In the genomic region with DNA sequence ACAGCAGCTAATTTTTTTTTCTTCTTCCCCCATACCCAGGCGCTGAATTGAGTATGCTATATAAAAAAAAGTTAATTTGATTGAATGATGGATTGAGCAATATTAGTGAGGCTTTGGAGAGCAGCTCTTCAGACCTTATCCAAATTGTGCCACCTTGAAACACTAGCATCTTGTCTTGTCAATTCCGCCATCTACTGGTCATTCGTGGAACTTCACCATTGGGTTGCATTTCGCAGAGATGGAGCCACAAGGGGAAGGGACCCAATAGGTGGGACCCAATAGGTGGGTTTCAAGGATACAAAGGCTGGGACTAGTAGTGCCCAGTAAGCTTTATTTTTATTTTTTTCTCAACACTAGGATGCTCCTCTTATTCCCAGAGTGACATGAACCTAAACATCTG, we compare ENCODE assay signal across 9 mouse cellular contexts. TPM values are rescaled to one million over a fixed set of nuclear protein-coding genes. Genes with fewer than 3 reads are reported as not detected.
A peak's percentile ranks its signal among the peaks of the same experiment; 100 is the strongest.
DNase-seq lines count a peak whose midpoint lies in the region; ATAC-seq and TF ChIP-seq lines count a peak whose summit lies in the region.
"Had no signal": no experiment of that assay in that cellular context is flagged by ENCODE, and none has a peak within 500 bp of the region (broad histone marks: within the 10 kb centered on the region; RNA-seq: fewer than 3 reads in every experiment).

No protein-coding gene starts in this region.

- peak; percentile 91 for TF ChIP-seq CTCF in intestine, postnatal 0 days (IDR thresholded peaks at IDR 0.05; ENCODE audit: low read depth)
- TF ChIP-seq CTCF in thymus, adult 2 months (IDR thresholded peaks at IDR 0.05; ENCODE audit: borderline replicate concordance, control insufficient read depth, extremely low read depth, insufficient read depth, low read length, poor library complexity): no peak

- H3K36me3 ChIP-seq in intestine, postnatal 0 days (ENCODE audit: control insufficient read depth, insufficient read depth): no peaks in the 10 kb centered on the region
- H3K36me3 ChIP-seq in intestine, embryonic 16.5 days (ENCODE audit: control insufficient read depth, insufficient read depth, low read length): no peaks in the 10 kb centered on the region
- H3K36me3 ChIP-seq in limb, embryonic 10.5 days: no peaks in the 10 kb centered on the region
- no peaks in the 10 kb centered on the region for H3K36me3 ChIP-seq in thymus, adult 2 months (ENCODE audit: control insufficient read depth, insufficient read depth, low read length)

- peak; percentile 82 for DNase-seq in adrenal gland, postnatal 14 days
- DNase-seq in embryo, embryonic 9.5 days (ENCODE audit: extremely low spot score): peak; percentile 75
- DNase-seq in induced T-regulatory cell, adult 2 months (ENCODE audit: low read depth): peak; percentile 94
- peak; percentile 81 for DNase-seq in limb, embryonic 10.5 days (ENCODE audit: low spot score)
- DNase-seq in ovary, postnatal 10 days (ENCODE audit: low spot score): peak; percentile 46
- peak; percentile 84 for DNase-seq in thymus, adult 2 months

- H3K4me1 ChIP-seq in intestine, postnatal 0 days (replicated peaks; ENCODE audit: control insufficient read depth, insufficient read depth, low read length): no peaks in the 10 kb centered on the region
- H3K4me1 ChIP-seq in intestine, embryonic 16.5 days (ENCODE audit: control insufficient read depth, insufficient read depth, low read length): no peaks in the 10 kb centered on the region
- no peaks in the 10 kb centered on the region for H3K4me1 ChIP-seq in limb, embryonic 10.5 days
- H3K4me1 ChIP-seq in thymus, adult 2 months (replicated peaks; ENCODE audit: control insufficient read depth, insufficient read depth, low read length): peaks cover under 1% of the 10 kb centered on the region; the same call in 1 of the 2 replicates

- no peaks in the 10 kb centered on the region for H3K9me3 ChIP-seq in intestine, postnatal 0 days (ENCODE audit: control insufficient read depth)
- no peaks in the 10 kb centered on the region for H3K9me3 ChIP-seq in intestine, embryonic 16.5 days (ENCODE audit: control insufficient read depth, low read length)
- no peaks in the 10 kb centered on the region for H3K9me3 ChIP-seq in limb, embryonic 10.5 days (replicated peaks)

- ATAC-seq in intestine, postnatal 0 days: no peak
- ATAC-seq in intestine, embryonic 16.5 days: no peak

- TF ChIP-seq POLR2A in thymus, adult 2 months (IDR thresholded peaks at IDR 0.05; ENCODE audit: control insufficient read depth, extremely low read depth, insufficient read depth, low read length, poor library complexity): no peak

- no peak overlapping the region for H3K9ac ChIP-seq in intestine, postnatal 0 days (ENCODE audit: low read depth, low read length)
- H3K9ac ChIP-seq in intestine, embryonic 16.5 days (ENCODE audit: low read depth, low read length): no peak overlapping the region

- 4% methylated on average over 4 of the region's 4 CpGs for WGBS in intestine, postnatal 0 days
- 6% methylated on average over 4 of the region's 4 CpGs for WGBS in intestine, embryonic 16.5 days
- WGBS in limb, embryonic 10.5 days: 3% methylated on average over 4 of the region's 4 CpGs
- WGBS in thymus, adult 2 months: 3% methylated on average over 4 of the region's 4 CpGs

- no peak overlapping the region for H3K27ac ChIP-seq in intestine, postnatal 0 days (ENCODE audit: low read depth, low read length)
- H3K27ac ChIP-seq in intestine, embryonic 16.5 days (ENCODE audit: low read length): no peak overlapping the region
- no peak overlapping the region for H3K27ac ChIP-seq in limb, embryonic 10.5 days
- no peak overlapping the region for H3K27ac ChIP-seq in thymus, adult 2 months (ENCODE audit: control insufficient read depth, insufficient read depth, low read length)

- no peak overlapping the region for H3K4me2 ChIP-seq in intestine, postnatal 0 days (replicated peaks; ENCODE audit: low read depth)
- H3K4me2 ChIP-seq in intestine, embryonic 16.5 days (ENCODE audit: low read depth, low read length): no peak overlapping the region

- no peak overlapping the region for H3K4me3 ChIP-seq in intestine, postnatal 0 days (ENCODE audit: low read depth, low read length)
- no peak overlapping the region for H3K4me3 ChIP-seq in intestine, embryonic 16.5 days (ENCODE audit: low read length)
- H3K4me3 ChIP-seq in limb, embryonic 10.5 days: no peak overlapping the region
- H3K4me3 ChIP-seq in thymus, adult 2 months (ENCODE audit: control insufficient read depth, insufficient read depth, low read length): no peak overlapping the region

- H3K27me3 ChIP-seq in intestine, postnatal 0 days (replicated peaks; ENCODE audit: control insufficient read depth, insufficient read depth, low read length): 0 out of 2 replicates have a peak, but pooled peaks cover 5% of the 10 kb centered on the region
- no peaks in the 10 kb centered on the region; the same call in none of the 2 replicates for H3K27me3 ChIP-seq in intestine, embryonic 16.5 days (replicated peaks; ENCODE audit: control insufficient read depth, insufficient read depth, low read length)
- H3K27me3 ChIP-seq in limb, embryonic 10.5 days (ENCODE audit: low read depth, poor library complexity, severe bottlenecking): no peaks in the 10 kb centered on the region; the same call in 1 of the 2 replicates
- H3K27me3 ChIP-seq in thymus, adult 2 months (ENCODE audit: control insufficient read depth, insufficient read depth, low read length): no peaks in the 10 kb centered on the region

RNA-seq across cellular contexts. Expression of gene Btnl2, which starts 5.2 kb away (rescaled TPM):
- 43.0 and 43.4 TPM in 2 replicates for polyA plus RNA-seq in intestine, postnatal 0 days (2015; fragmentation: Nextera tagmentation; extraction: Ambion mirVana)
- 10.6 and 16.0 TPM in 2 replicates for polyA plus RNA-seq in intestine, embryonic 16.5 days (2015; fragmentation: Nextera tagmentation; extraction: Ambion mirVana)
- 0.26 and 0.64 TPM in 2 replicates for total RNA-seq in adrenal gland, postnatal 14 days (2021)
- not detected in 2 replicates for polyA plus RNA-seq in limb, embryonic 10.5 days (2016; fragmentation: Nextera tagmentation; extraction: Ambion mirVana)
- polyA plus RNA-seq in thymus, adult 2 months (2012; rRNA removed): 1.3 and 1.4 TPM in 2 replicates

RNA-seq across cellular contexts. Expression of gene H2-Eb2, which starts 24.0 kb away (rescaled TPM):
- polyA plus RNA-seq in intestine, postnatal 0 days (2015; fragmentation: Nextera tagmentation; extraction: Ambion mirVana): not detected in 2 replicates
- polyA plus RNA-seq in intestine, embryonic 16.5 days (2015; fragmentation: Nextera tagmentation; extraction: Ambion mirVana): 0.05 TPM in 1 of 2 replicates, not detected in the other
- total RNA-seq in adrenal gland, postnatal 14 days (2021): 1.1 TPM in 1 of 2 replicates, not detected in the other
- not detected in 2 replicates for polyA plus RNA-seq in limb, embryonic 10.5 days (2016; fragmentation: Nextera tagmentation; extraction: Ambion mirVana)
- 7.6 and 10.0 TPM in 2 replicates for polyA plus RNA-seq in thymus, adult 2 months (2012; rRNA removed)
- polyA plus RNA-seq: stomach, embryonic 14.5 days had no signal

RNA-seq across cellular contexts. Expression of gene Btnl1, which starts 27.5 kb away (rescaled TPM):
- 114 and 119 TPM in 2 replicates for polyA plus RNA-seq in intestine, postnatal 0 days (2015; fragmentation: Nextera tagmentation; extraction: Ambion mirVana)
- 30.2 and 43.2 TPM in 2 replicates for polyA plus RNA-seq in intestine, embryonic 16.5 days (2015; fragmentation: Nextera tagmentation; extraction: Ambion mirVana)
- total RNA-seq in adrenal gland, postnatal 14 days (2021): 0.23 TPM in 1 of 2 replicates, not detected in the other
- polyA plus RNA-seq in limb, embryonic 10.5 days (2016; fragmentation: Nextera tagmentation; extraction: Ambion mirVana): not detected in 2 replicates
- polyA plus RNA-seq in thymus, adult 2 months (2012; rRNA removed): 0.54 and 0.83 TPM in 2 replicates
- polyA plus RNA-seq: stomach, embryonic 14.5 days had no signal

RNA-seq across cellular contexts. Expression of gene H2-Eb1, which starts 43.8 kb away (rescaled TPM):
- 24.1 and 25.1 TPM in 2 replicates for polyA plus RNA-seq in intestine, postnatal 0 days (2015; fragmentation: Nextera tagmentation; extraction: Ambion mirVana)
- 11.0 and 11.1 TPM in 2 replicates for polyA plus RNA-seq in intestine, embryonic 16.5 days (2015; fragmentation: Nextera tagmentation; extraction: Ambion mirVana)
- total RNA-seq in adrenal gland, postnatal 14 days (2021): 22.8 and 92.3 TPM in 2 replicates
- 0.80 and 0.83 TPM in 2 replicates for polyA plus RNA-seq in limb, embryonic 10.5 days (2016; fragmentation: Nextera tagmentation; extraction: Ambion mirVana)
- polyA plus RNA-seq in thymus, adult 2 months (2012; rRNA removed): 492 and 666 TPM in 2 replicates

RNA-seq across cellular contexts. Expression of gene BC051142, which starts 49.2 kb away (rescaled TPM):
- 1.6 and 1.7 TPM in 2 replicates for polyA plus RNA-seq in intestine, postnatal 0 days (2015; fragmentation: Nextera tagmentation; extraction: Ambion mirVana)
- 0.81 and 1.2 TPM in 2 replicates for polyA plus RNA-seq in intestine, embryonic 16.5 days (2015; fragmentation: Nextera tagmentation; extraction: Ambion mirVana)
- total RNA-seq in adrenal gland, postnatal 14 days (2021): 1.2 and 2.4 TPM in 2 replicates
- 0.53 and 1.3 TPM in 2 replicates for polyA plus RNA-seq in limb, embryonic 10.5 days (2016; fragmentation: Nextera tagmentation; extraction: Ambion mirVana)
- 1.2 and 1.4 TPM in 2 replicates for polyA plus RNA-seq in thymus, adult 2 months (2012; rRNA removed)

Comparison
In these comparisons a context has a peak if more than half of its experiments do, and no peak if none do; other contexts are left out.
1. RNA of gene Btnl1, which starts 27.5 kb away (polyA plus RNA-seq): 114 to 119 TPM in intestine, postnatal 0 days and 30.2 to 43.2 TPM in intestine, embryonic 16.5 days; 0.54 to 0.83 TPM in thymus, adult 2 months and not detected in limb, embryonic 10.5 days; every median in the first group is over 10 times any median in the second.
2. Peak in every context shown above with its lines, with median percentiles within 50 percentile points of each other: DNase-seq.